Mouse (Mus musculus): ENCODE measurements around the gene Slc35g3.
A peak's percentile ranks its signal among the peaks of the same experiment; 100 is the strongest.

Slc35g3 gene

GRCm38 (mm10) chr11:69761868-69762267 is at the start of gene Slc35g3:
Gene Slc35g3, minus strand, starts transcription at chr11:69761968.
- DNase-seq, result no peak

GRCm38 (mm10) chr11:69810280-69810679 is 48.5 kb upstream of the Slc35g3 start:
- no peak for DNase-seq

- no peak for DNase-seq
Observed at GRCm38 (mm10) chr11:69807641-69808040, 45.9 kb upstream of the Slc35g3 start.

DNA sequence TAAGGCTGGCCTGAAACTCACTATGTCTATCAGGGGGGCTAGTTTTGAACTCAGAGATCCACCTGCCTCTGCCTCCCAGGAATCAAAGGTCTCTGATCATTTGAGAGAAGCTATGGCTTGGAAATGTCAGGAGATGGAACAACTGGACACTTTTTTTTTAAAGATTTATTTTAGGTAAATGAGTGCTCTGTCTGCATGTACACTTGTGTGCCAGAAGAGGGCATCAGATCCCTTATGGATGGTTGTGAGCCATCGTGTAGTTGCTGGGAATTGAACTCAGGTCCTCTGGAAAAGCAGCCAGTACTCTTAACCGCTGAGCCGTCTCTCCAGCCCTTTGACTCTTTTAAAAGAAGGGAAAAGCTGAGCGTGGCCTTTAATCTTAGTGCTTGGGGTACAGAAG is 44.6 kb upstream of the Slc35g3 start:
- DNase-seq, result no peak

GRCm38 (mm10) chr11:69804972-69805909 is 43.5 kb upstream of the Slc35g3 start, which contains the start of gene Tmem102:
Gene Tmem102, minus strand, starts transcription at chr11:69805624.
- DNase-seq, result peak; percentile 87 to 91

DNA sequence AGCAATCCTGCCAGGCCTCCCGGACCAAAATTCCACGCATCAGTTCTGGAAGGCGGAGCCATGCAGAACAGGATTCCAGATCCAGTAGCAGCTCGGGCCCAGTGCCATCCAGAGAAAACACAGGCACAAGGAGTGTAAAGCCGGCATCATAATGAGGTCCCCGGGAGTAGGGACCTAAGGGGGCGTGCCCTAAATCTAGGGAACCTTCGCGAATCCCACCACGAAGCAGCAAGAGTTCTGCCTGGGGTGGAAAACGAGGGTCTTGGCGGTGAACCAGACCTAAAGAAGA is 42.8 kb upstream of the Slc35g3 start:
- peak in 1 of 2 experiments; percentile 56 for DNase-seq

DNA sequence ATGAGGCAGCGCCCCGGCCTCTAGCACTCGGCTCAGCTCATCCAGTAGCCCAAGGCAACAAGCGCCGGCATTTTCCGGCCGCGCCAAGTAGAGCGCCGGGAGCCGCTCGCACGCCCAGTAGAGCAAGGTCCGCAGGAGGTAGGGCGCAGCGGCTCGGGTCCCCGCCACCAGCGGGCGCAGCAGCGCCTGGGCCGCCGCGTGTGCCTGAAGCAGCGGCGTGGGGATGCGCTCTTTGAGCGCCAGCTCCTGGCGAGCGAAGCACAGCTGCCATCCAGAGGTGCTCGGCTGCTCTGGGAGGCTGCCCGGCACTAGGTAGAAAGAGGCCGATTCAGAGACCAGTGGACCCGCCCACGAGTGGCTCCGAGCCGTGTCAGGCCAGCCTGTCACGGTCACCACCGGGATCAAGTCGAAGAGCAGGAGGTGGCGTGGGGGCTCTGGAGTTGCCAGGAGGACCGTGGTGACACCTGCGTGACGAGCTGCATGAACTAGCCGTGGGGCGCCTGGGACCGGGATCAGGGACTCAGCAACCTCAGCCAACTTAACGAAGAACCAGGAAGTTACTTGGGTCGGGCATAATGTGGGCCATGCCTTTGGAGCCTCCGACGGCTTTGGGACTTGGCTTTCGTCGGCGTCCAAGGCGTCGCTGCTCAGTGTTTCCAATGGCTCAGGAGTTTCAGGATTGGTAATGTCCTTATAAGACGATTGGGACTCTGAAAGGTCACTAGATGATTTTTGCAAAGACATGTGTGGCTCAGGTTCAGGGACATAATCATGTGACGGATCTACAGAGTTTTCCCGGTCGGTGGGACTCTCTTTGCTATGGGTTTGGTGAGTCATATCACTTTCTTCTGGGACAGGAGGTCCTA is 42.3 kb upstream of the Slc35g3 start:
- DNase-seq, result peak; percentile 76 to 83

GRCm38 (mm10) chr11:69803328-69803727 is 41.6 kb upstream of the Slc35g3 start:
- no peak for DNase-seq

GRCm38 (mm10) chr11:69802648-69803105 is 40.9 kb upstream of the Slc35g3 start:
- DNase-seq, result peak; percentile 74 to 75

GRCm38 (mm10) chr11:69801379-69801977 is 39.7 kb upstream of the Slc35g3 start, which contains the start of gene Fgf11:
Gene Fgf11, minus strand, starts transcription at chr11:69801857.
- DNase-seq, result no peak

DNA sequence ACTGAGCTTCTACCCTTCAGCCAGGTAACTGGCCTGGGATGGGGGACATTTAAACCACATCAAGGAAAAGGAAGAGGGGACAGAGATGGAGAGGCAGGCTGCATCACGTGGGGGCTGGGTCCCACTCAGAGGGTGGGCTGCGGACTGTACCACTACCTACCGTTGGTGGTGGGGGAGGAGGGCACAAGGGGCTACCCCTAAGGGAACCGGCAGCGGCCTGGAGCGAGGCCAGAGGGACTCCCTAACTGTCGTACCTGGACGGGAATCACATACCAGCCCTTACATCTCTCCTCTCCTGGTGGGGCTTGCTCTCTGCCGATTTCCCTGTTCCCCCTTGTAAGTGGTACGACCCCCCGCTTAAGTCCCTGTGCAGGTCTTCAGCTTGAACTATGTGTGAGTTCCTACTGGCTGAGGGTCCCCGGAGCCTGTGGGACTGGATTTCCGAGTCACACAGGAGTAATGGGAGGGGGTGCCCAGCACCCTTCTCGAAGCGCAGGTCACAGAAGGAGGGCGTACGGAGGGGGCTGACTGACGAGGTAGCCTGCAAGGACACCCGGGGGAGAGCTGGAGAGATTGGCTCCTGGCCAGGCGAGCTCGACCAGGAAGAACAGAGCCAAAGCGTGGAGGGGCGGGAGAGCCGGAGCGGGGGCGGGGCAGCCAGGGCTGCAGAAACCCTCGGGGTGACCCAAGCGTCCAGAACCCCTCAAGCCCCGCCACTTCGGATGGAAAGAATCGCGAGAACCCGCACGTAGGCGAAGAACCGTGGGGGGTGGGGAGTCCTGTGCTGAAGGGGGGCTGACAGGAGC is 38.8 kb upstream of the Slc35g3 start:
- peak in 1 of 2 experiments; percentile 39 for DNase-seq

- no peak for DNase-seq
Observed at GRCm38 (mm10) chr11:69800138-69800391, 38.3 kb upstream of the Slc35g3 start.

DNA sequence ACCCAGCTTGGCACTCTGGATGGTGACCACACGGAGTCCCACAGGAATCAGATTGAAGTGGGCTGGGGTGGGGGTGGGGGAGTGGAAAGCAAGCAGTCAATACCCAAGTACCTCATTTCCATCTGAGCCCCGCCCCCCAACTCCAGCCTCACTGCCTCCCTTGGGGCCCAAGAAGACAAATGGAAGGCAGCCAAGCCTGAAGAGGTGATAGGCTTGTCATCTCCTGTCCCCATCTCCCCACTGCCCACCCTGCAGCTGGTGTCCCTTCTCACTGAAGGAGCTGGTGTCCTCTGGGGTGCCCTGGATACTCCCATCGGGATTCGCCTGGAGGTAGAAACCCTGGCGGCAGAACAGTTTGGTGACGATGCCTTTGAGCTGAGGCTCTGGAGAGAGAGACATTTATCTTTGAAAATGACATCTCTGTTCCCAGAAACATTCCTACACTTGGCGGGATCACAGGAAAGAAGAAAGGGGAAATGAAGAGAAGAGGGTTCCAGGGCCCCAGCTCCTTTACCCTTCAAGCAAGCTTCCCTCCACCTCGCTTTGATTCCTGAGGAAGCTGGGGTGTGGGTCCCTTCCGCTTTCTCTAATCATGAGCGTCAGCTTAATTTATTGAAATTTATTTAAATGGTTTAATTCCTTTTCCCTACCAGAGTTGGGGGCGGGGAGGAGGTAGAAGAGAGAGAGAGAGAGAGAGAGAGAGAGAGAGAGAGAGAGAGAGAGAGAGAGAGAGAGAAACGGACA is 37.8 kb upstream of the Slc35g3 start:
- no peak for DNase-seq

- no peak for DNase-seq
Observed at GRCm38 (mm10) chr11:69797924-69798323, 36.2 kb upstream of the Slc35g3 start.

GRCm38 (mm10) chr11:69795983-69796435 is 34.2 kb upstream of the Slc35g3 start:
- DNase-seq, result peak in 1 of 2 experiments; percentile 21

DNA sequence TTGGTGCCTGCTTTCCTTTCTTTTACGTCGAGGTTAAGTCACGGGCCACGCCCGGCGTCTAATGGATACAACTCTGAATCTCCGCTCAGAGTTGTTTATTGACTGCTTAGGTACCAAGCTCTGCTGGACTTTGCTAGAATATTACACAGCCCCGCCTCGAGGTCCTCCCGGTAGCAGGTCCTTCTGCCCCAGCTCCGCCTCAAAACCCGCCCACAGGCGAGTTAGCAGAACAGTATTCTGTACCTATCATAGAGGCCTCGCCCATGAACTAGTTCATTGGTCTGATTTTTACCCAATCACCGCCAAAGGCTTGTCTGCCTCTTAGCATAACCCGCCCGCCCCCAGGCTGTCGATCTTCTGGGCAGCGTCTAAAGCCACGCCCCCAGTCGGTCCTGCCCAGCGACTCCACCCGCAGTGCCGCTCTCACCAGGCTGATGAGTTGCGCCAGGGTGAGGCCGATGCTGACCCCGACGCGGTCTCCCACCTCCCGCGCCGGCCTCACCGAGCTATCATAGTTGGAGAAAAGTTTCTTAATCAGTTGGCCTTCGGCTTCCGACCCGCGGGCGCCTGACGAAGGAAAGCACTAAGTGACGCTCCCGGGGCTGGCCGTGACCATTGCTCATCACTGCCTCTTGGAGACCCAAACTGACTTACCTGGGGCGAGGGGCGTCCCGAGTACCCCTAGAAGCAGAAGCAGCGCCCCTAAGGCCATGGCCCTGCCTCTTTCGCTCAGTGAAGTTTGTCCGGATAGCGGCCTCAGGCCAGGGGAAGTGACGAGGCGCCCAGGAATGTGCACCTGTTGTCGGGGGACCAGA is 33.6 kb upstream of the Slc35g3 start, which contains the start of gene Chrnb1:
TSS of gene Chrnb1 (minus strand) at position 776 of the 815 bp plus-strand sequence.
- DNase-seq, result peak; percentile 97 to 99

- DNase-seq, result no peak
Observed at GRCm38 (mm10) chr11:69793429-69793828, 31.7 kb upstream of the Slc35g3 start.

DNA sequence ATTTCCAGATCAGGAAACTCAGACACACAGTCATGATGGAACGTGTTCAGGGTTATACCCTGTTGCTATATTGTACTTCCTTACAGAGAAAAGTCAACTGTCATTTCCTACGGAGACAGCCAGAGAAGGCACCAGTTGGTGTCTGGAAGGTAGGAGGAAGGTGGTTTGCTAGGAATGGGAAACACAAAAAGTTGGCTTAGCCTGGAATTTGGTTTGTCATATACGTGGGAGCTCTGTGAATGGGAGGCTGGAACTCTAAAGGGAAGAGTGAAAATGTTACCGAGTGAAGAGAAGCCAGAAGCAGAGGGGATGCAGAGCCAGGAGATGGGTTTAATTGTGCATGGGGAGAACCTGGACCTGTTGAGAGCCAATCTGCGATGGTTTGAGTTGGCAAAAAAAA is 29.7 kb upstream of the Slc35g3 start:
- DNase-seq, result no peak

DNA sequence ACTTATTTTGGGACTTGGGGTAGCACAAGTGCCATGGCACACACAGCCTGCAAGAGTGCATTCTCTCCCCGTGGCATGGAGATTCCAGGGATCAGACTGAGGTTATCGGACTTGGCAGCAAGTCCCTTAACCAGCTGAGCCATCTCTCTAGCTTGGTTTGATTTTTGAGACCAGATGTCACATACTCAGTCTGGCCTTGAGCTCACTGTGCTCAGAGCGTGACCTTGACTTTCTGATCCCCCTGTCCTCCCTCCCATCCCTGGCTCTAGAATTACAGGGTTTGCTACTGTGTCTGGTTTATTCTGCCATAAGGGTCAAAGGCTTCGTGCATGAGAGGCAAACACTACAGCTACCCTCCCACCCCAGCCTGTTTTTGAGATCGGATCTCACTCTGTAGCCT is 27.7 kb upstream of the Slc35g3 start:
- no peak for DNase-seq

GRCm38 (mm10) chr11:69787306-69787705 is 25.5 kb upstream of the Slc35g3 start:
- DNase-seq, result no peak

All from kidney, adult 8-10 months (tissue).